Mouse (Mus musculus): ENCODE results near the gene Nkg7. TPM values are rescaled to one million over a fixed set of nuclear protein-coding genes. Genes with fewer than 3 reads are reported as not detected.

Nkg7 gene
- polyA plus RNA-seq, 1 experiment = not detected

DNA sequence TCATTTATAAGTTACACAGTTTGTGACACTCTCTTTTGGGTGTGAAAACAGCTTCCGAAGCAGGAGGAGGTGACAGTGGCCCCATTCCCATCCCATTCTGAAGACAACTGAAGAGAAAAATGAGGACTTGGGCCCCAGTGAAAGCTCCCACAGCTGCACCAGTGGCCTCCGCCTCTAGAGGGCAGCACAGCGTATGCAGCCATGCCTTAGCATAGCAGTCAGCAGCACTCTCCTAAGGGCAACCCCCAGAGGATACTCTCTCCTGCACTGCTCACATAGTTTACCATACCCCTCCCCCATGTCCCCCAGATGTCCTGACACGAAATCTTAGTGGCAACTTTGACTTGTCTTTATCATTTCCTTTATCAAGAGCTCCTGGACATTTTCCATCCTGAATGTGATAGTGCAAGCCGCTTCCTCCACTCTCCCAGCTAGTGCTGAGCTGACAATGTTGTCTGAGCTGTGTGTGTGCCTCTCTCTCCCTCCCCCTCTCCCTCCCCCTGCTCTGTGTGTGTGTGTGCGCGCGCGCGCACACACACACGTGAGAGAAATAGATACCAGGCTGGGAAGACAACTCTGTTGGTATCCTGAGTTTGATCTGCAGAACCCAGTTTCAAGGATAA lies 13.8 kb upstream of the Nkg7 start:
- TF ChIP-seq POLR2A (IDR thresholded peaks at IDR 0.05; ENCODE audit: low read depth, low read length) (no peak), CTCF (IDR thresholded peaks at IDR 0.05; ENCODE audit: borderline replicate concordance, insufficient read depth, low read length) (peak; percentile 97)
- Histone ChIP-seq H3K4me1 (ENCODE audit: control insufficient read depth, insufficient read depth, low read length) (no peaks in the 10 kb centered on the region), H3K27ac (ENCODE audit: insufficient read depth, low read length) (no peak overlapping the region), H3K4me3 (ENCODE audit: insufficient read depth, low read length) (no peak overlapping the region)

DNA sequence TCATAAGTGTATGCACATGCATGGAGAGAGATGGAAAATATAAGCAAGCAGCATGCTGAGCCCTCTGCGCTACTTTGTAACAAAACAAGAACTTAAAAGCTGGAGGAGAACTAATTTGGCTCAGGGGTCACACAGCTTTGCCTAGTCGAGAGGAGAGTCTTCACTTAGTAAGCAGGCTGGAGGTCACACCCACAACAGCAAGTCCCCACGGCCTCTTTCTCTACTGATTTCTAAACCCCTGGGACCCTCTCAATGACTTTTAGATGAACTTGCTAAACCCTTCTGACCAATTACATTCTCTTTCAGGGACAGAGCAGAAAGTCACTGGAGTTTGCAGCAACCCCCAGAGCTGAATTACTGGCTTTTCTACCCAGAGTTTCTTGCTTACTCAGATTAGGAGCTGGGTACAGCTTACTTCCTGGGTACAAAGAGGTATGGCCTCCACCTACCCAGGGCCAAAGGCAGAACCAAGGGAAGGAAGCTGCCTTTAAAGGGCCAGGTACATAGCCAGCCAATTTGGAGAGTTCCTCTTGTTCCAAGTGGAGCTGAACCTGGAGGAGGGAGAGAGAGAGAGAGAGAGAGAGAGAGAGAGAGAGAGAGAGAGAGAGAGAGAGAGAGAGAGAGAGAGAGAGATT lies 12.8 kb upstream of the Nkg7 start:
- H3K27ac ChIP-seq (ENCODE audit: insufficient read depth, low read length) = no peak overlapping the region
- no peak overlapping the region for H3K4me3 ChIP-seq (ENCODE audit: insufficient read depth, low read length)
- no peaks in the 10 kb centered on the region for H3K4me1 ChIP-seq (ENCODE audit: control insufficient read depth, insufficient read depth, low read length)
- no peak for TF ChIP-seq CTCF (IDR thresholded peaks at IDR 0.05; ENCODE audit: borderline replicate concordance, insufficient read depth, low read length)
- TF ChIP-seq POLR2A (IDR thresholded peaks at IDR 0.05; ENCODE audit: low read depth, low read length) = no peak

DNA sequence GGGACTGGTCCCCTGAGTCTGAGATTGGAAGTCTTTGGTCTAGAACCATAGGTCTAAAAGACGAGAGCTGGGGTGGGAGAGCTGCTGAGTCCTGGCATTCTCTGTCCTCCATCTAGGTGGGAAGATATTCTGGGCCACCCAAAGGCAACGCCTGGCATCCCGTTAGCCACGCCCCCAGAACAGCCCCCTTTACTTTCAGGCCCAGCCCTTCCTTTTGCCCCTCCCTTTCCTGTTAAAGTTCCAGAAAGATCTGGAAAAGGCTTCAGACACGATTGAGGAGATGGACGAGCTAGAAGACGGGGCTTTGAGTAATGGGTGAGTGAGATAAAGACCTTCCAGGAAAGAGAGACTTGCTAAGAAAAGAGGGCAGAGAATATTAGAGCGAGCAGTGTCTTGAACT lies 9.5 kb upstream of the Nkg7 start, which contains the start of gene Lim2:
Gene Lim2, plus strand, starts transcription at position 265 of the 400 bp plus-strand sequence.
- Histone ChIP-seq H3K4me1 (ENCODE audit: control insufficient read depth, insufficient read depth, low read length) (no peaks in the 10 kb centered on the region), H3K4me3 (ENCODE audit: insufficient read depth, low read length) (no peak within 1 kb of the TSS), H3K27ac (ENCODE audit: insufficient read depth, low read length) (no peak within 1 kb of the TSS)
- TF ChIP-seq POLR2A (IDR thresholded peaks at IDR 0.05; ENCODE audit: low read depth, low read length) (no peak), CTCF (IDR thresholded peaks at IDR 0.05; ENCODE audit: borderline replicate concordance, insufficient read depth, low read length) (no peak)

DNA sequence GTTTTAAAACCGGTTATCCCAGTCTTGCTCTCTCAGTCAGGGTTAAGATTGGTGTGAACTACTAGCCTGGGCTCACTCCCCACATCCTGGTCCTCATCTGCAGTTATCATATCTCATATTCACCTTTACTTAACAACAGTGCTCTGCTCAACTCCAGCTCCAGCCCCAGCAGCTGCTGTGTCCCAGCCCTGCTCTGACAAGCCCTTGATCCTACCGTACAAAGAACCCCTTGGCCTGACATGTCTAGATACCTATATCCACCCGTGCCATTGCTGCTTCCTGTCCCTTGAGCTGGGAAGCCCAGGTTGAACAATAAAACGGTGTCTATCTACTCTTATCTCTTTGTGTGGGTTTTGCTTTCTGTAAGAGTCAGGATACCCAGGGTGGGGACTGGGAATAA lies 7.4 kb upstream of the Nkg7 start:
- Histone ChIP-seq H3K4me1 (ENCODE audit: control insufficient read depth, insufficient read depth, low read length) (no peaks in the 10 kb centered on the region; the same call in 1 of the 2 replicates), H3K27ac (ENCODE audit: insufficient read depth, low read length) (no peak overlapping the region), H3K4me3 (ENCODE audit: insufficient read depth, low read length) (no peak overlapping the region)
- TF ChIP-seq POLR2A (IDR thresholded peaks at IDR 0.05; ENCODE audit: low read depth, low read length) (no peak), CTCF (IDR thresholded peaks at IDR 0.05; ENCODE audit: borderline replicate concordance, insufficient read depth, low read length) (no peak)

DNA sequence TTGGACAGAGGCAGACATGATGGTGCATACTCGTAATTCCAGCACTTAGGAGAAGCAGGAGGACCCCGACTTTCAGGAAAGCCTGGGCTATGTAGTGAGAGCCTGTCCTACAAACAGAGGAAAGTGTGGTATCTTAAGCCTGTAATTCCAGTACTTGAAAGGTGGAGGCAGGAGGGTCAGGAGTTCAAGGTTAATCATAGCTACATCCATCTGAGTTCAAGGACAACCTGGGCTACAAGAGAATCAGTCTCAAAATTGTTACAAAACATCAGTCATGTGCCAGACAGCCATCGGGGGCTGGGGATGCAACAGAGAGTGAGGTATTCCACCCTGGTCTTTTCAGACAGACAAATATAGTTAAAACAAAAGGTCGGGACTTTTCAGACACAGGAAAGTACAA lies 4.0 kb upstream of the Nkg7 start:
- no peak overlapping the region for H3K27ac ChIP-seq (ENCODE audit: insufficient read depth, low read length)
- H3K4me1 ChIP-seq (ENCODE audit: control insufficient read depth, insufficient read depth, low read length) = no peaks in the 10 kb centered on the region; the same call in 1 of the 2 replicates
- no peak overlapping the region for H3K4me3 ChIP-seq (ENCODE audit: insufficient read depth, low read length)
- TF ChIP-seq CTCF (IDR thresholded peaks at IDR 0.05; ENCODE audit: borderline replicate concordance, insufficient read depth, low read length) = no peak
- TF ChIP-seq POLR2A (IDR thresholded peaks at IDR 0.05; ENCODE audit: low read depth, low read length) = no peak

DNA sequence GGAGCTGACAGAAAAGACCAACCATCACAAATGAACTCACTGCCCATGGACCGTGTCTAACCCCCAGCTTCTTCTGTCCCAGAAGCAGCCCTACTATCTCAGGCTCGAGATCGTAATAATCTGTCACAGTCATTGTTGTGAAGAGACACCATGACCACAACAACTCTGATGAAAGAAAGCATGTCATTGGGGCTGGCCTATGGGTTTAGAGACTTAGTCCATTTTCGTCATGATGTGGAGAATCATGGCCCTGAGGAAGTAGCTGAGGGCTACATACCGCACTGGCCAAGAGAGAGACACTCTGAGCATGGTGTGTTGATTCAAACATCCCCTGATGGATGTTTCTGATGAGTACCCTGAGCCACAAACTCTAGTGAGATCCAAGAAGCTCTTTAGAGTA lies 2.2 kb upstream of the Nkg7 start:
- H3K27ac ChIP-seq (ENCODE audit: insufficient read depth, low read length) = no peak overlapping the region
- TF ChIP-seq POLR2A (IDR thresholded peaks at IDR 0.05; ENCODE audit: low read depth, low read length) (no peak), CTCF (IDR thresholded peaks at IDR 0.05; ENCODE audit: borderline replicate concordance, insufficient read depth, low read length) (no peak)

DNA sequence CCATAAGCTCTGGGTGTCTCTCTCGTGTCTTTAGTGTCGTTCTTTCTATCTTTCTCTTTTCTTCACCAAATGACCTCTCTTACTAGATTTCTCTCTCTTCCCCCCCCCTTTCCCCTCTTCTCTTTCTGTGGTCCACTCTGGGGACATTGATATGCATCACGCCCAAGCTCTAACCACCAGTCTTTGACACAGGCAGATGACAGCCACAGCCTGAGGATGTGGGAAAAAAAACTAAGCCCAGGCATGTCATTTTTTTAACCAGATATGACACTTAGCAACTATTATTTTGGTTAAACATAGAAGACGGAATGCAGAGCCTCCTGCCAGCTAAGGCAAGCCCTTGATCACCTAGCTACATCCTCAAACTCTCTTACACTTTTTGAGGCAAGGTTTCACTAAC lies 1.7 kb downstream of the Nkg7 start:
- peaks cover 2% of the 10 kb centered on the region; the same call in 1 of the 2 replicates for H3K4me1 ChIP-seq (ENCODE audit: control insufficient read depth, insufficient read depth, low read length)
- no peak for TF ChIP-seq POLR2A (IDR thresholded peaks at IDR 0.05; ENCODE audit: low read depth, low read length)
- TF ChIP-seq CTCF (IDR thresholded peaks at IDR 0.05; ENCODE audit: borderline replicate concordance, insufficient read depth, low read length) = no peak
- no peak overlapping the region for H3K27ac ChIP-seq (ENCODE audit: insufficient read depth, low read length)

More for the DNA sequence above, 2.2 kb upstream of the Nkg7 start:
- no peaks in the 10 kb centered on the region; the same call in 1 of the 2 replicates for H3K4me1 ChIP-seq (ENCODE audit: control insufficient read depth, insufficient read depth, low read length)
- H3K4me3 ChIP-seq (ENCODE audit: insufficient read depth, low read length) = no peak overlapping the region

DNA sequence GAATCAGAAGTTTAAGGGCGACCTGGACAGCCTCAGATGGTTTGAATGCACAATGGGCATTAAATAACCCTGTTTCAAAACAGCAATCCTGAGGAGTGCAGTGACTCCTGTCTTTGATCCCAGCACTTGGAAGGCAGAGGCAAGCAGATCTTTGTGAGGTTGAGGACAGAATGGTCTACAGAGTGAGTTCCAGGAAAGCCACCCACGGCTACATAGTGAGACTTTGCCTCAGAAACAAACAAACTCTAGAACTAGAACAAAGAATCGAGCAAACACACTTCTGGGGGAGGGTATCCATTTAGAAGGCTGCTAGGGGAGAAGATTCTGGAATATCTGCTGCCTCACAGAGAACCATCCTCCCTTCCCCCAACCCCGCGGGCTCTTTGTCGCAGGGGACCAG lies 3.6 kb downstream of the Nkg7 start, which contains the start of gene Cldnd2:
Gene Cldnd2, plus strand, starts transcription at position 301 of the 400 bp plus-strand sequence.
- TF ChIP-seq POLR2A (IDR thresholded peaks at IDR 0.05; ENCODE audit: low read depth, low read length) (no peak), CTCF (IDR thresholded peaks at IDR 0.05; ENCODE audit: borderline replicate concordance, insufficient read depth, low read length) (no peak)

More for the DNA sequence above, 1.7 kb downstream of the Nkg7 start:
- no peak overlapping the region for H3K4me3 ChIP-seq (ENCODE audit: insufficient read depth, low read length)

DNA sequence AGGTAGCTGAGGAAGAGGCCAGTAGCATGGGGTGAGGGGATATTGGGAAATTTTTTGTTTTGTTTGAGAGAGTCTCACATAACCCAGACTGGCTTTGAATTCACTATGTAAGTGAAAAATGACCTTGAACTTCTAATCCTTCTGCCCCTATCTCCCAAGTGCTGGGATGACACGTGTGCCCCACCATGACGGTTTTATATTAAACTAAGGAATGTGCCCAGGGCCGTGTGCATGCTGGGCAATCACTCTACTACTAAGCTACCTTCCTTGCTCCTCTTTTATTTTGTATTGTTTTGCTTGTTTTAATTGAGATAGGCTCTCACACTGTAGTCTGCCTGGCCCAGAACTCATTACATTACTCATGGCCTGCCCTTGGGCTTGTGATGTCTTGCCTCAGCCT lies 4.2 kb downstream of the Nkg7 start:
- H3K4me3 ChIP-seq (ENCODE audit: insufficient read depth, low read length) = no peak overlapping the region
- TF ChIP-seq POLR2A (IDR thresholded peaks at IDR 0.05; ENCODE audit: low read depth, low read length) = no peak
- no peak for TF ChIP-seq CTCF (IDR thresholded peaks at IDR 0.05; ENCODE audit: borderline replicate concordance, insufficient read depth, low read length)
- H3K4me1 ChIP-seq (ENCODE audit: control insufficient read depth, insufficient read depth, low read length) = 0 out of 2 replicates have a peak, but pooled peaks cover 2% of the 10 kb centered on the region
- H3K27ac ChIP-seq (ENCODE audit: insufficient read depth, low read length) = no peak overlapping the region

More for the DNA sequence above, 3.6 kb downstream of the Nkg7 start, which contains the start of gene Cldnd2:
- Histone ChIP-seq H3K4me1 (ENCODE audit: control insufficient read depth, insufficient read depth, low read length) (0 out of 2 replicates have a peak, but pooled peaks cover 2% of the 10 kb centered on the region), H3K4me3 (ENCODE audit: insufficient read depth, low read length) (no peak within 1 kb of the TSS), H3K27ac (ENCODE audit: insufficient read depth, low read length) (no peak within 1 kb of the TSS)

DNA sequence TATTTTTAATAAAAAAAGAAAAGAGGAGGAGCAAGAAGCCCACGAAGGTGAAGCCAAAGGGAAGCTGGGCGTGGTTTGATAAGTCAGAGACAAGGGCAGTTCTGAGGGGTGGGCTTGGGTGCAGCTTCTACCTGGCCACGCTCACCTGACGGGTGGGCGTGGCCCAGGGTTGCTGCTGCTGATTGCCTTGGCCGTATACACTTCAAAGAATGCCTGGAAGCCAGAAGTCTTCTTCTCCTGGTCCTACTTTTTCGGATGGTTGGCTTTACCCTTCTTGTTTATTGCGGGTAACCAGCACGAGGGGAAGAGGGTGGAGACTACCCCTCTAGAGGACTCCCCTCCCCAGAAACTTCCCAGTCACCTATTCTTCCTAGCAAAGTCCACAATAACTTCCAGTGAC lies 5.8 kb downstream of the Nkg7 start:
- TF ChIP-seq POLR2A (IDR thresholded peaks at IDR 0.05; ENCODE audit: low read depth, low read length) = no peak
- TF ChIP-seq CTCF (IDR thresholded peaks at IDR 0.05; ENCODE audit: borderline replicate concordance, insufficient read depth, low read length) = no peak
- Histone ChIP-seq H3K4me1 (ENCODE audit: control insufficient read depth, insufficient read depth, low read length) (0 out of 2 replicates have a peak, but pooled peaks cover 2% of the 10 kb centered on the region), H3K4me3 (ENCODE audit: insufficient read depth, low read length) (peak overlapping the region; percentile 50), H3K27ac (ENCODE audit: insufficient read depth, low read length) (peak overlapping the region; percentile 95)

Measured in embryonic fibroblast, embryonic 13.5 days (primary cell).